Mouse (Mus musculus) heart, adult 2 months (tissue): ENCODE data around the gene Cntfr. TPM values are rescaled to one million over a fixed set of nuclear protein-coding genes. Genes with fewer than 3 reads are reported as not detected.

ENCODE experiments used
- DNase-seq, 2 experiments: peaks; one replicate each; pipeline ENCODE4 v3.0.0; 2021
- H3K27ac ChIP-seq: fragments of 200-600 bp; 2 replicates; pipeline ENCODE4 v1.8.1; 2022
- H3K27me3 ChIP-seq: fragments of 200-500 bp; 2 replicates; pipeline ENCODE4 v1.6.1; 2012; ENCODE audit warnings: mild to moderate bottlenecking, low read length, inconsistent platforms, mixed read lengths; ENCODE audit not compliant: control insufficient read depth, insufficient read depth
- H3K36me3 ChIP-seq: fragments of 200-500 bp; 2 replicates; pipeline ENCODE4 v1.6.1; 2012; ENCODE audit warnings: low read length, inconsistent platforms; ENCODE audit not compliant: control insufficient read depth, insufficient read depth
- H3K4me1 ChIP-seq: fragments of 200-500 bp; 2 replicates; pipeline ENCODE4 v1.6.1; 2011; ENCODE audit warnings: low read length; ENCODE audit not compliant: control insufficient read depth, insufficient read depth
- H3K4me3 ChIP-seq: fragments of 200-600 bp; 2 replicates; pipeline ENCODE4 v1.8.1; 2022
- H3K79me2 ChIP-seq: fragments of 200-500 bp; replicated peaks from 2 replicates; pipeline ENCODE4 v1.6.1; 2012; ENCODE audit warnings: mild to moderate bottlenecking, inconsistent platforms, low read length, moderate library complexity, mixed read lengths; ENCODE audit not compliant: control insufficient read depth, insufficient read depth
- H3K9ac ChIP-seq: fragments of 200-500 bp; 2 replicates; pipeline ENCODE4 v1.6.1; 2012; ENCODE audit warnings: low read depth, mild to moderate bottlenecking, control low read depth, inconsistent platforms, low read length, mixed read lengths
- CTCF ChIP-seq: fragments of 200-600 bp; IDR thresholded peaks from 2 replicates; pipeline ENCODE4 v1.8.1; 2022; ENCODE audit warnings: antibody characterized with exemption, mild to moderate bottlenecking, moderate library complexity
- EP300 ChIP-seq: fragments of 200-500 bp; IDR thresholded peaks from 2 replicates; pipeline ENCODE4 v1.6.1; 2011; ENCODE audit warnings: low read depth, low read length, control low read depth; ENCODE audit not compliant: insufficient read depth
- POLR2A ChIP-seq: fragments of 200-500 bp; IDR thresholded peaks from 2 replicates; pipeline ENCODE4 v1.6.1; 2011; ENCODE audit warnings: mild to moderate bottlenecking, low read depth, low read length, control low read depth; ENCODE audit not compliant: insufficient read depth
- WGBS: fragments of 180-500 bp; shearing (Covaris S2); methylation state at CpG from one replicate; pipeline ENCODE4 v1.1.7; 2018; 5-methylcytosine and 5-hydroxymethylcytosine counted together
- intact Hi-C: fragments of 180-260 bp; cut with DNase I; formaldehyde crosslinking; loops from one replicate; pipeline ENCODE4 v1.15.1; 2025
- polyA plus RNA-seq: library from polyadenylated mRNA; depleted of rRNA; stranded (reverse); fragments of >200 nt; gene quantifications from 2 replicates; pipeline ENCODE4 v1.2.3, GENCODE M21; 2012; rRNA removed
- total RNA-seq, 2 experiments: library from RNA; stranded (reverse); gene quantifications; 2 replicates each; pipeline ENCODE4 v1.2.3; 2021

Cntfr gene
- total and polyA plus RNA-seq, 3 experiments: 4.1 to 11.4 (median 5.4) TPM

- H3K79me2 ChIP-seq: no peaks in the 10 kb centered on the region
- WGBS: 59% methylated on average over 9 of the region's 9 CpGs
- no peaks in the 10 kb centered on the region for H3K4me1 ChIP-seq
- H3K4me3 ChIP-seq: no peak overlapping the region
- DNase-seq: no peak
- H3K27me3 ChIP-seq: no peaks in the 10 kb centered on the region
- TF ChIP-seq POLR2A (no peak), CTCF (peak; percentile 33), EP300 (no peak)
- intact Hi-C loops: loop anchor here (2.0 kb wide), 3 partner anchors 37 to 147 kb away; no protein-coding TSS in a partner anchor
- no peak overlapping the region for H3K27ac ChIP-seq
- H3K36me3 ChIP-seq: no peaks in the 10 kb centered on the region
- no peak overlapping the region for H3K9ac ChIP-seq
Observed at GRCm38 (mm10) chr4:41615661-41616599, 81.0 kb downstream of the Cntfr start.

GRCm38 (mm10) chr4:41614156-41614555, 82.7 kb downstream of the Cntfr start:
- 8% methylated on average over 7 of the region's 7 CpGs for WGBS
- intact Hi-C loops: loop anchor here (1.0 to 5.0 kb wide), 5 partner anchors 39 to 145 kb away; no protein-coding TSS in a partner anchor
- no peaks in the 10 kb centered on the region for H3K27me3 ChIP-seq
- no peak for TF ChIP-seq POLR2A
- TF ChIP-seq CTCF: 0 out of 2 replicates have a peak, but pooled peaks have one; percentile 100
- TF ChIP-seq EP300: 0 out of 2 replicates have a peak, but pooled peaks have one; percentile 76
- no peak overlapping the region for H3K9ac ChIP-seq
- no peak overlapping the region for H3K4me3 ChIP-seq
- H3K4me1 ChIP-seq: no peaks in the 10 kb centered on the region
- no peaks in the 10 kb centered on the region for H3K36me3 ChIP-seq
- peak; percentile 71 to 78 for DNase-seq
- H3K27ac ChIP-seq: no peak overlapping the region
- no peaks in the 10 kb centered on the region for H3K79me2 ChIP-seq

GRCm38 (mm10) chr4:41612166-41612565, 84.7 kb downstream of the Cntfr start:
- intact Hi-C loops: loop anchor here (5.0 kb wide), 1 partner anchor 95 kb away; no protein-coding TSS in a partner anchor
- WGBS: 57% methylated on average over 8 of the region's 8 CpGs
- no peaks in the 10 kb centered on the region for H3K4me1 ChIP-seq
- H3K27me3 ChIP-seq: no peaks in the 10 kb centered on the region
- DNase-seq: no peak
- H3K36me3 ChIP-seq: no peaks in the 10 kb centered on the region
- H3K9ac ChIP-seq: no peak overlapping the region
- TF ChIP-seq POLR2A: no peak
- no peak for TF ChIP-seq CTCF
- TF ChIP-seq EP300: no peak
- no peak overlapping the region for H3K27ac ChIP-seq
- H3K79me2 ChIP-seq: no peaks in the 10 kb centered on the region
- no peak overlapping the region for H3K4me3 ChIP-seq

GRCm38 (mm10) chr4:41610594-41610980, 86.3 kb downstream of the Cntfr start:
- no peak overlapping the region for H3K4me3 ChIP-seq
- intact Hi-C loops: loop anchor here (5.0 kb wide), 1 partner anchor 97 kb away; no protein-coding TSS in a partner anchor
- 44% methylated on average over 6 of the region's 6 CpGs for WGBS
- H3K27ac ChIP-seq: no peak overlapping the region
- TF ChIP-seq EP300: no peak
- no peak for TF ChIP-seq POLR2A
- no peak for TF ChIP-seq CTCF
- no peaks in the 10 kb centered on the region for H3K4me1 ChIP-seq
- H3K36me3 ChIP-seq: no peaks in the 10 kb centered on the region
- no peak overlapping the region for H3K9ac ChIP-seq
- no peak for DNase-seq
- H3K79me2 ChIP-seq: no peaks in the 10 kb centered on the region
- H3K27me3 ChIP-seq: no peaks in the 10 kb centered on the region

GRCm38 (mm10) chr4:41609681-41610593, 87.0 kb downstream of the Cntfr start:
- TF ChIP-seq CTCF (peak; percentile 45), EP300 (no peak), POLR2A (no peak)
- intact Hi-C loops: loop anchor here (5.0 kb wide), 1 partner anchor 97 kb away; no protein-coding TSS in a partner anchor
- no peaks in the 10 kb centered on the region for H3K79me2 ChIP-seq
- H3K36me3 ChIP-seq: no peaks in the 10 kb centered on the region
- 77% methylated on average over 10 of the region's 10 CpGs for WGBS
- H3K4me3 ChIP-seq: no peak overlapping the region
- H3K27ac ChIP-seq: no peak overlapping the region
- H3K27me3 ChIP-seq: no peaks in the 10 kb centered on the region
- DNase-seq: no peak
- H3K4me1 ChIP-seq: no peaks in the 10 kb centered on the region
- H3K9ac ChIP-seq: no peak overlapping the region

Other genes with a start within 250 kb of the Cntfr start
- under 1 TPM; 0.10 to 0.70 TPM for gene Kif24, start 232.2 kb downstream of the Cntfr start, total RNA-seq
- 0.29 and 0.41 TPM in 2 replicates for gene Kif24, start 232.2 kb downstream of the Cntfr start, polyA plus RNA-seq
- 10 to 100 TPM; 27.5 to 30.8 TPM for gene Nudt2, start 231.9 kb downstream of the Cntfr start, total RNA-seq
- gene Nudt2, start 231.9 kb downstream of the Cntfr start, polyA plus RNA-seq: 28.9 and 41.9 TPM in 2 replicates
- gene AI464131, start 194.0 kb downstream of the Cntfr start, total RNA-seq: 10 to 100 TPM; 11.6 to 12.0 TPM
- gene AI464131, start 194.0 kb downstream of the Cntfr start, polyA plus RNA-seq: 7.6 and 11.0 TPM in 2 replicates
- not detected for gene 1110017D15Rik, start 179.8 kb downstream of the Cntfr start, total RNA-seq
- 0.94 and 3.2 TPM in 2 replicates for gene 1110017D15Rik, start 179.8 kb downstream of the Cntfr start, polyA plus RNA-seq
- gene Fam219a, start 127.6 kb downstream of the Cntfr start, total RNA-seq: 10 to 100 TPM; 13.4 to 14.4 TPM
- 15.8 and 18.4 TPM in 2 replicates for gene Fam219a, start 127.6 kb downstream of the Cntfr start, polyA plus RNA-seq
- 1 to 10 TPM in 1 of 2 experiments, under 1 TPM in 1; 0.94 to 2.3 TPM for gene Dnaic1, start 127.3 kb downstream of the Cntfr start, total RNA-seq
- 7.3 and 8.6 TPM in 2 replicates for gene Dnaic1, start 127.3 kb downstream of the Cntfr start, polyA plus RNA-seq
- 1 to 10 TPM; 8.1 to 8.3 TPM for gene Enho, start 56.8 kb downstream of the Cntfr start, total RNA-seq
- gene Enho, start 56.8 kb downstream of the Cntfr start, polyA plus RNA-seq: 20.4 and 22.3 TPM in 2 replicates
- 10 to 100 TPM; 88.2 to 99.3 TPM for gene Il11ra1, start 2.9 kb upstream of the Cntfr start, total RNA-seq
- gene Il11ra1, start 2.9 kb upstream of the Cntfr start, polyA plus RNA-seq: 79.9 and 108 TPM in 2 replicates
- gene Rpp25l, start 16.4 kb upstream of the Cntfr start, total RNA-seq: 10 to 100 TPM; 30.1 to 32.3 TPM
- 33.2 and 33.8 TPM in 2 replicates for gene Rpp25l, start 16.4 kb upstream of the Cntfr start, polyA plus RNA-seq
- gene Dctn3, start 26.1 kb upstream of the Cntfr start, total RNA-seq: 10 to 100 TPM; 68.4 to 75.7 TPM
- 49.1 and 54.3 TPM in 2 replicates for gene Dctn3, start 26.1 kb upstream of the Cntfr start, polyA plus RNA-seq
- gene Arid3c, start 34.1 kb upstream of the Cntfr start, total RNA-seq: not detected
- not detected in 2 replicates for gene Arid3c, start 34.1 kb upstream of the Cntfr start, polyA plus RNA-seq
- gene Galt, start 58.1 kb upstream of the Cntfr start, total RNA-seq: 10 to 100 TPM; 42.5 to 52.7 TPM
- gene Galt, start 58.1 kb upstream of the Cntfr start, polyA plus RNA-seq: 136 and 137 TPM in 2 replicates
- 10 to 100 TPM; 19.6 to 20.7 TPM for gene Sigmar1, start 59.1 kb upstream of the Cntfr start, total RNA-seq
- 33.2 and 47.7 TPM in 2 replicates for gene Sigmar1, start 59.1 kb upstream of the Cntfr start, polyA plus RNA-seq
- gene Ccl27a, start 77.2 kb upstream of the Cntfr start, total RNA-seq: 10 to 100 TPM; 17.7 to 20.2 TPM
- gene Ccl27a, start 77.2 kb upstream of the Cntfr start, polyA plus RNA-seq: 23.0 and 23.6 TPM in 2 replicates
- not detected for gene Gm21541, start 206.5 kb upstream of the Cntfr start, total RNA-seq
- 4.4 and 7.2 TPM in 2 replicates for gene Gm21541, start 206.5 kb upstream of the Cntfr start, polyA plus RNA-seq
- gene Gm20878, start 244.5 kb upstream of the Cntfr start, total RNA-seq: under 1 TPM in 1 of 2 experiments, not detected in 1; 0.50 TPM
- 0.41 and 1.00 TPM in 2 replicates for gene Gm20878, start 244.5 kb upstream of the Cntfr start, polyA plus RNA-seq